Mouse (Mus musculus): Measurements from ENCODE around the gene Kdelc2.
A peak's percentile ranks its signal among the peaks of the same experiment; 100 is the strongest.

Kdelc2 gene

DNA sequence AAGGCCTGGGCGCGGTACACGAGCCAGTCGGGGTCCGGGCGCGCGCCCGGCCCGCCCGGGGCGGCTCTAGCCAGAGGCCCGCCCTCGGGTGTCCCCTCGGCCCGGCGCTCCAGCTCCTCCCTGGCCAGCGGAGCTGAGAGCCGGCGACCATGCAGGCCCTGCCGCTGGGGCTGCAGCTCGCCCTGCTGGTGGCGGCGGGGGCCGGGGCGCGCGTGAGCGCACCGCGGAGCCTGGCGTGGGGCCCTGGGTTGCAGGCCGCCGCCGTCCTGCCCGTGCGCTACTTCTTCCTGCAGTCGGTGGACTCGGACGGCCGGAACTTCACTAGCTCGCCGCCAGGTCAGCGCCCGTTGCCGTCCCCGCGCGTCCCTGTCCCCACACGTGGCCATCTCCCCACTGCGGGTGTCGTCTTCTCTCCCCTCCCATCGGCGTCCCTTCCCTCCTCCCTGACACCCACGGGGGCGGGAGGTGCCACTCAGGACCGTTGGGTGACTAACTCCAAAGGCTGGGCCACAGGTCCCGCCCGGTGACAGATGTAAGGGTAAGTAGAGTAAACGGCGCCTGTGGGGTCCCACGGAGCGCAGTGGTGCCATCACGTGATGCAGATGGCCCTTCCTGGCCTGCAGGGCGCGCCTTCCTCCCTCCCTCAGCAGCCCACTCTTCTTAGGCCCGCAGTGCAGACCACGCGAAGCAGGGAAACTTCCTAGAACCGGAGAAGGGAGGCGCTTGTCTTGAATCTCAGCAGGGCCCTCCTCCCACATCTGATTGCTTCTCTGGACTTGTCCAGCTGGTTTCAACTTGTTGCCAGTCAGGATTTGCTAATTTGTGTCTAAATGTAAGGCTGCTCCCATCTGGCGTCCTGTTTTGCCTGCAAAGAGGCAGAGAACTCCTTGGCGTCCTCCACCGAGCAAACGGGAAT is at the start of gene Kdelc2:
Gene Kdelc2, plus strand, starts transcription at position 75 of the 916 bp plus-strand sequence.
- DNase-seq = peak; percentile 79

DNA sequence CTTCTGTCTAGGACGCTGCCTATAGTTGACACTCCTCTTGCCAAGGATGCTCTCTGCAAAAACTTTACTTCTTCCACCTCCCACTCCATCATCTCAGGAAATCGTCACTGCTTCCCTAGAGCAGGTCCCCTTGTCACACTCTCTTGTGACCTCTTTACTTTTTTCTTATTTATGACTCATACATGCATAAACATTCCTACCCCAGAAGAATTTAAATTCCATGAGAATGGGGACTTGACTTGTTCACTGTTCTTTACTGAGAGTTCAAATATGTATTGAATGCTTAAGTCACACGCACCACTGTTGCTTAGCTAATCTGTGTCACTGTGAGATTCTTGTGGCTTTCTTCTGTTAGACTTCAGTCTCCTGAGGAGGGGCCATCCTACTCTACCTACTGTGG is 48.7 kb upstream of the Kdelc2 start:
- no peak for DNase-seq

DNA sequence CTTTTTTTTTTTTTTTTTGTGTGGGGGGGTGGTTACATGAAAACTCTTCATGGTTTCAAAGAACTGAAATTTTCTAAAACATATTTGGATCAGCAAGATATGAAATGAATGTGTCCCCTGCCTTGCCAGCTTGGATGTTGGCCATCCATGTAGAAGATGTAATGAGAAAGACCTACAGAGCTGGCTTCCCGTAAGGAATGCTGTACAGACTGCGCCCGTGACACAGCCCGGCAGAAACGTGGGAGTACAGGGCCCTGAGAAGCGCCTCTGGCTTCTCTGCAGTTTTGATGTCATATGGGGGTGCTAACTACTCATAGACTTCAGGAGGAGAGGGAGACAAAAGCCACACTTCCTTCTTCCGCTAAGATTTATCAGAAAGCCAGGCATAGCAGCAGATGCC is 44.2 kb upstream of the Kdelc2 start:
- peak; percentile 55 for DNase-seq

DNA sequence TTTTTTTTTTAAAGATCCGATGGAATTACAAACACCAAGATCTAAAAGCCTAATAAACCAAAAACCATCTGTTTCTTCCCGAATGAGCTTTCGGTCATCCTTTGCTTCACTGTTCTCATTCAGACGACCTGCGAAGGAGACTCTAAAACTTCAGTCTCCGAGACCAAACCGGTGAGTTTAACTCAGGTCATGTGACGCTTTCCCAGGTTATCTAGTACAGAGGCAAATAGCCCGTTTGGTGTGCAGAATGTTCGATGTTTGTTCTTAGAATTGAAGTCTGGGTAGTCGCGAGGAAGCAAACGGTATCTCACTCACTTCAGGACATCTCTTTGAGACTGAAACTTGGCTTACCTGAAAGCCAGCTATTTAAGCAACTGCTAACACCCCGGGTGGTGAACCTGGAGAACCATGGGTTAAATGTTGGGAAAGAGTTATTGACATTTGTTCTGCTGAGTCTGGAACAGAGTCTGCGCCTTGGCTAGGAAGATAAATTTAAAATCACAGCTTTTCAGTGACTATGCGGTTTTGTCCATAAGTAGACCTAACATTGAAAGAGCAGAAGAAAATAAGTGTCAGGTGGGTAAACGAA is 43.4 kb upstream of the Kdelc2 start:
- no peak for DNase-seq

DNA sequence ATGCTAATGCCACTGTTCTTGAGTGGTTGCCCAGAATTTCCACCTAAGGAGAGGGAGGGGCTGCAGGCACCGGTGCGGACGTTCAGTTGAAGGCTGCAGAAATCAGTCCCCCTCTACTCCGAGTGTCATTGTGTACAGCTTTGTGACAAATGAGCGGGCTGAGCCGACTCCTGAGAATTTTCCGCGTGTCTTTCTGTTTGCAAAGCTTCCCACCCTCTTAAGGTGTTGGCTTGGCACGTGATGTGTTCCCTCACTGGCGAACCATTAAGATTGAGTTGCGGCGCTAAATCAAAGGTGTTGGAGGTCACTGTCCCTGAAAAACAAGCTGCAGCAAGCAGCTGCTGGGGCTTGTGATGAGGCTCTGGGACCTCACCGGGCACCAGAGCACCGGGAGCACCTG is 42.9 kb upstream of the Kdelc2 start:
- DNase-seq = peak; percentile 79

DNA sequence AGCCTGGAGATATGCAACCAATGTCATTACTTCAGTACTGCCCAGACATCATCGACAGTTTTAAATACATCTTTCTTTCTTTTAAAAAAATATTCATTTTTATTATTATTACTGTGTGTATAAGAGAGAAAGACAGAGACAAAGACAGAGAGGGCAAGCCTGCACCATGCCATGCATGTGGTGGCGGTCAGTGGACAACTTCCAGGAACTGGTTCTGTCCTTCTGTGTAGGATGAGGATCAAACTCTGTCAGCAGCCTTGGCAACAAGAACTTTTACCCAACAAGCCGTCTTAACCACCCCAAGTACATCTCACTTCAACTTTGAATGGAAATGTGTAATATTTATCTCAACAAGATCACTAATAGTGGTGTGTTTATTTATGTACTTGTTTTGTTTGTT is 41.8 kb upstream of the Kdelc2 start:
- DNase-seq = peak; percentile 66

DNA sequence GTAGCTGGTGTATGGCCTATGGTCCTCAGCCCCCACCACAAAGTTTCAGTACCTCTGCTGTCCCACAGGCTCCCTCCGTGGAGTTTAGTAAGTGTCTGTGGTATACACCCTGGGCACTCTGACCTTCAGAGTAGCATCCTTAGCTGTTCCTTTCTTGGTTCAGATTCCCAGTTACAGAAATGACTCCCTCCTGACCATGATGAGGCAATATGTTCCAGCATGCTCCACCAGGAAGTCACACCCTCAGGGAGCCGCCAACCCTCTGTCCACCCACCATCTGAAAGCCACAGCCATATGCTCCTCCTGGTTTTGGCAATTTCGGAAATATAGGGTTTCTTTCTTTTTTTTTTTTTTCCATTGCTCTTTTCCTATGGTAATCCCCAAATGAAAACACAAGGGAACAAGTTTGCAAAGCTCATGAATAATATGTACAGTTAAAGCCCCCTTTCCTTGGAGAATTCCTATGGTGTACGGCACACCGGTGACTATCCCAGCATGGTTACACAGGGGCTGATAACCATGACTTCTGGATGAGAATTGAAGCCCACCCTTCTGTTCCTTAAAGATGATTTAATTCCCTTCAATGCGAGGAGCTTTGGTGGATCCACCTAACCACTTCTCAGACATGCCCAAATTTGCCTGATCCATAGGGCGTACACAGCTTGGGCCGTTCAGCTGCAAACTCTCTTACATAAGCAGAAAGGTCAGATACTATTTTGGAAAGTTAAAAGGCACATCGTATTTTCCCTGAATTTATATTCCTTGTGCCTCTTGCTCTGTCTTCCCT is 39.0 kb upstream of the Kdelc2 start:
- DNase-seq = peak; percentile 93

DNA sequence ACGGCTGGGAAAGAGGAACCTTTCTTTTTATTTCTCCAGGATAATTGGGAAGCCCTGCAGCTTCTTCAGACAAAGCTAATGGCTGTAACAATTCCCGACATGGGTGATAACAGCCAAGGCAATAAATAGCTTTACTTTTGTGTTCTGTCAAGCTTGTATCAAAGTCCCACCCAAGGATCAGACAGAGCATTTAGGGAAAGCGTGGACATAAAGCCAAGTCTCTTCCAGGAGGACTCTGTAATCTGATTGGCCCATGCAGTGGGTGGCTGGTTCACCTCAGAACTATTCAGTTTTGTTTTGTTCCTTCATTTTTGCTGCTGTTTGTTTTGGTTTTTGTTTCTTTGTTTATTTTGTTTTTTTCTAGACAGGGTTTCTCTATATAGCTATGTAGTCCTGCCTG is 38.1 kb upstream of the Kdelc2 start:
- no peak for DNase-seq

DNA sequence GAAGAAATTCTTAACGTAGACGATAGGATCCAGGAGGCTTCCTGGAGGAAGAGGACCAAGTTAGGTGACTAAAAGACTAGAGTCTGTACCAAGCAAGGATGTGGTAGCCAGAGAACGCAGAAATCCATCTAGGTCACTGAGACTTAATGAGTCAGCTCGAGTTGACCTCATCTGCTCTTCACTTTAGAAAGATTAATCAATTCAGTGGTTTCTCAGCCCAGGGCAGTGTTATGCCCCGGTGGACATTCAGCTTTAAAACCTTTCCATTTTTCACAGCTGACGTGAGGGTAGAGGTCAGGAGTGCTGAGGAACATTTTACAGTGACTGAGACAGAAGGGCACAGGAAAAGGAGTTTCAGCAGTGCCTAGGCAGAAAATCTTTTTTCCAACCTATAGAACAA is 37.4 kb upstream of the Kdelc2 start:
- DNase-seq = no peak

DNA sequence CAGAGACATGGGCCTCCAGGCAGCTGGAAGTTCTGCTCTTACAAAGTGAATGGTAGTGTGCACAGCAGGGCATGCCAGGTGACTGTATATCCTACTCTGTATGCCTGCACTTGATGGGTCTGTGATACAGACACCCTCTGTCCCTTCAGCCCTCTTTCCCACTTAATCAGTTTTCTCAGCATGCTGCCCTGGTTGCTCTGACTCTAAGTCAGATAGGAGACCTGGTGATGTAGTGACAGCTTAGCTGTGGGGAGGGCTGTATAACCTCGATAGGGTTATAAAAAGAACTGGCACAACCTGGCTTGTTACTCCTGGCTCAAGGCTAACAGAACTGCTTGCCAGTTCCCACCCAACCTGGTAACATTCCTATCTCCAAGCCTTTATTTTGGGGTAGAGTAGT is 34.6 kb upstream of the Kdelc2 start:
- DNase-seq = peak; percentile 83

DNA sequence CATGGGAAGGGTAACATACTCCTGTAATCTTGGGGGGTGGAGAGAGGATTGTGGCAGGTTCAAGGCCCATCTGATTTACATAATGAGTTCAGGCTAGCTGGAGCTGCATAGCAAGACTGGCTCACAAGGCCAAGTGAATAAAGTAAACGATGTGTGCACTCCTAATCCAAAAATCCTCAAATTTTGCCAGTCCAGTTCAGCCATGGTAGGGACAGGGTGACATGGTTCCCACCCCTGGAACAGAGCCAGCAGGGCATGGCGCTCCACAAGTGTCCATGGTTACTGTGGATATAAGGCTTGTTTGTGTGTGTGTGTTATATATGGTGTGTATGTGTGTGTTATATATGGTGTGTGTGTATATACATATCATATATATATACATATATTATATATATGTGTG is 33.5 kb upstream of the Kdelc2 start:
- DNase-seq = peak; percentile 53

DNA sequence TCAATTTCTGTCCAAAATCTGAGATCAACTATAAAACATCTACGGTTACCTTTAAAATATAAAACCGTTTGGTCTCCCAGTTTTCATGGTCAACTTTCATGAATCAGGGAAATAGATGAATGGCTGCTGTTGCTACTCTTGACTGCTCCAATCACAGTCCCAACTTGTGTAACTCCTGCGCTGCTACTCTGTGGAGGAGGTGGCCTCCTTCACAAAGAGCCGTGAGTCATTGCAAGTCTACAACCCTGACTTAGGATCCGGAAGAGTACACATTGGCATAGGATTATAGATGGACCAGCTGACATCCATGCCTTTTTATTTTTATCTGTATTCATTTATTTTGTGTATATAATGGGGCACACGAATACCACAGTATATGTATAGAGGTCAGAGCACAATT is 31.9 kb upstream of the Kdelc2 start:
- no peak for DNase-seq

DNA sequence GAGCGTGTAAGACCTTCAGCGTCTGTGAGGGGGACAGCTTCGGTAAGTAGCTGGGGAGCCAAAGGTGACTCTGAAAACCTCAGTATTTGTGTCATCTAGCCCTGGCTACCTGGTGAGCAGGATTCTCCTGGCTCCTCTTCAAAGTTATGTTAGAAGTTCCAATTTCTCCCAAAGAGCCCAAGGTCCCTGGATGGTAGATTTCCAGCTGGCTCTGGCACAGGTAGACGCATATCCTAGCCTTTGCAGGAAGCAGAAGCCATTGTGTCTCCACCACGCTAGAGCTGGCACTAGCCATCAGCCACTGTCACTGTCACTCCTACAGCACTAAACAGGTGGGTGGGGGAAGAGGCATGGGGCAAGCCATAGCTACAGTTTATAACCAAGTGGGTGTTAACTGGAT is 30.7 kb upstream of the Kdelc2 start:
- DNase-seq = peak; percentile 69

DNA sequence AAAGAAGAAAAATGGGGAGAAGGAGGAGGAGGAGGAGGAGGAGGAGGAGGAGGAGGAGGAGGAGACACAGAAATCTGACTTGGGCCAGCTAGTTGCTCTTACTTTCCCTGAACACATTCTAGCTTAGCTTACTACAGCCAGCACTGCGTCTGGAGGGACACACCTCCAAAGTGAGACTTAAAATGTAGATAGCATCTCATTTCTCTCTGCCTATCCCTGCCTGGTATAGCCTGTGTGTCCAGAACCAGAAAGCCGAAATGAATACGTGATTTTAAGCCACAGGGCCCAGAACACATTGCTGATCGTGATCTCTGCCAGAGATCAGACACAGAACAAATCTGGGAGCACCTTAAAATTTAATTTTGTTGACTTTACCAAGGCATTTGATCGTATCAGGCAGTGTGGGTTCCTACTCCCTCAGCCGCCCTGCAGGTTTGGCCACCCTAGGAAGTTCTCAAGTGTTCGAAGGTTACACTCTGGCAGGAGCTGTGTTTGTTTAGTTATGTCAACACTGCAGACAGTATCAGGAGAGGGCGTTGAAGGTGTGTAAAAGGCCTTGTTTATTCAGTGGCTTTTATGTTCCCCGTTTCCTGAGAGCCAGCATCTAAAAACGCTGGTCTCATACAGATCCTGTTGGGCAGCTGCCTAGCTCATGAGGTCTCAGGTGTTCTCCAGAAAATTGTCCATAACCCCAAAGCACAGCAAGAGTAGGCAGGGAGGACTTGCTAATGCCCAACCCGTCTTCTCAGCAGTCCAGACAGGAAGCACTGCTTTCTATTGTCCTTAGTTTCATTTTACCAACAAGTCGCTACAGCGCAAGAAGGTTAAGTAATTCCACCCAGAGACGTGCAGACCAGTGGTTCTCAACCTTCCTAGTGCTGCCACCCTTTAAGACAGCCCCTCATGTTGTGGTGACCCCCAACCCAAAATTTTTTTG is 27.3 kb upstream of the Kdelc2 start:
- DNase-seq = no peak

DNA sequence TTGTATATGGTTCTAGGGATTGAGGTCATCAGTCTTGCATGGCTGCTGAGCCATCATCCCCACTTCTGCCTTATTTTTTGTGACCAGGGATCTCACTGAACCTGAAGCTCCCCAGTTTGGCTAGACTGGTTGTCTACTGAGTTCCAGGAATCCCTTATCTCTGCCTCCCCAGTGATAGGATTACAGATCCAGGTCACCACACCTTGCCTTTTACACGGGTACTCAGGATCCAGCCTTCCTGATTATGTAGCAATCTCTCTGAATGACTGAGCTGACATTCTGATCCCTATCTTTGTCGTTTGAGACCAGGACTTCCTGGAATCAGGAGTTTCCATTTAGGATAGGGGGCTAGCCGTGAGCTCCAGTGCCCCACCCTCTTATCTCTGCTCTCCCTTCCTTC is 12.5 kb upstream of the Kdelc2 start:
- no peak for DNase-seq

DNA sequence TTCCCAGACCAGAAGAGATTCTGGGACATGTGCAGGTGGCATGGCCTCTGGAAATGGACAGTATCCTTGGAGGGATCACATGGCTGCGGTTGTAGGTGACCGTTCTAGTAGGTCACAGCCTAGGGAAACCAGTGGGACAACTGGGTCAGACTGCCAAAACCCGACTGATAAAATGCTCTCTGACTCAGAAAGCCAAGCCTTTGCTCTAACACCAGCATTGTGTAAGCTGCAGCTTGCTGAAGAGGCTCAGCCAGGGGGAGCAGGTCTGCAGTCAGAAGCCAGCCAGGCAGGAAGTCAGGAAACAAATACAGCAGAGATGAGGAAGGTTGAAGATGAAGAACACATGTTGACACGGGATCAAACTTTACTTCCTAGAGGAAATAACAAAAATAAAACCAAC is 7.9 kb upstream of the Kdelc2 start:
- DNase-seq = no peak

DNA sequence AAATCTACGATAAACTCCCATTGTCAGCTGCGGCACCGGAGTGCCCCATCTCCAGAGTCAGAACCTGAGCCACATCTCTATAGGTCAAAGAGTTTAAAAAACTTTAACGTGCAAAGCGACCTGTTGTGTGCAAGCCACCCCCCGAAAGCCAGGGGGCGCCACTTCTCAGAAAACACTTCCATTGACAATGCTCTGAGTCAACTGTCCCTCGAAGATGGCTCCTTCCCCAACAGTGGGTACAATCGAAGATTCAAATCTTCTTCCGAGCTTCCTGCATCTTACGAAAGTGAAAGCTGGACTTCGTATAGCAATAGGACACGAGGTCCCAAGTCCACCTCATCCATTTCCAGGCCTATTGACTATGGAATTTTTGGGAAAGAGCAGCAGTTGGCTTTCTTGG is 7.0 kb upstream of the Kdelc2 start:
- DNase-seq = no peak

DNA sequence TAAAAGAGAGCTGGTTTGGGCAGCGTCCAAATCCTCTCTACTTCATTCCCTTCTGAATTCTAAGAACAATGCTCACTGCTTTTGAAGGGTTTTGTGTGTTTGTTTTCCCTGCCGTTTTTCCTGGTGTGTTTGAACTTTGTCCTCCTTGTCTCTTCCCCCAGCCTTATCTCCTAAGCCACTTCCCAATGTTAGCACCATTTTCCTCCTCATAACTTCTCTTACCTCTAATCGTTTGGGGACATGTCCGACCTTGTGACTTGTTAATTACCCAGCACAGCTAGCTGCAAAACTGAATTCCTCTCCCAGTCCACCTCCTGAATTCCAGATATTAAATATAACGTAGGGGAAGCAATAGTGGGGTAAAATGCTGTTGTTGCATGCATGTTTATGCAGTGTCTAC is 6.2 kb upstream of the Kdelc2 start:
- DNase-seq = no peak

DNA sequence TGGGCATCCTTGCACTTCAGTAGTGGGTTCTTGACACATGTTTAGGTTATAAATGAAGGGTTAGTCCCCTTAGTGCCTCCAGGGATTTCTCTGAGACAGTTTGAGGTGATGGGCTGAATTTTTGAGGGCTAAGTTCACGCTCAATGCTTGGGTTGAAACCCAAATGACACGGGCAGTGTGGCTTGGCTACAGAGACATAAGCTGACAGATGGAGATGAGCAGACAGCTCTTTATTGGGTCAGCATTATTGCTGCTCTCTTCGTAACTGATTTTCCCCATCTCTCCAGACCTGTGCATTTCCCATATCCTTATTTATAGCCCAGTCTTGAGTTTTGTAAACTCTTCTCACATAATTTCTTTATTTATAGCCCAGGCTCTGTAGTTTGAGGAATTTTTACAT is 5.7 kb upstream of the Kdelc2 start:
- DNase-seq = no peak

DNA sequence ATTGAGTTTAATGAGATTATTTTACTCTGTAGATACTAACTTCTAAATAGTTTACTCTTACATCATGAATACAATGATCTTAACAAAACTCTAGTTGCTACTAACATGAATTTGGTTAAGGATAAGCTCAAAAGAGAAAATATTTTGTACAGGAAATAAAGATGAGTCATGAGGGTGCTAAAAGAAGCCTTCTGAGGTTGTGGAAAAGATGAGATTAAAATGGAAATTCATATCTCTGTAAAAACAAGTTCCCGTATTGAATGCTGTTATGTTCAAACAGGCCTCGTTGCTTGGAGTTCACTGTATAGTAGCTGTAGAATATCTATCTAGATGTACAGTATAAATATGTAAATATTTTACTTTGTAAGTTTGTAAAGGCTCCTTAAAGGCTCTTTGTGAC is 3.2 kb upstream of the Kdelc2 start:
- no peak for DNase-seq

DNA sequence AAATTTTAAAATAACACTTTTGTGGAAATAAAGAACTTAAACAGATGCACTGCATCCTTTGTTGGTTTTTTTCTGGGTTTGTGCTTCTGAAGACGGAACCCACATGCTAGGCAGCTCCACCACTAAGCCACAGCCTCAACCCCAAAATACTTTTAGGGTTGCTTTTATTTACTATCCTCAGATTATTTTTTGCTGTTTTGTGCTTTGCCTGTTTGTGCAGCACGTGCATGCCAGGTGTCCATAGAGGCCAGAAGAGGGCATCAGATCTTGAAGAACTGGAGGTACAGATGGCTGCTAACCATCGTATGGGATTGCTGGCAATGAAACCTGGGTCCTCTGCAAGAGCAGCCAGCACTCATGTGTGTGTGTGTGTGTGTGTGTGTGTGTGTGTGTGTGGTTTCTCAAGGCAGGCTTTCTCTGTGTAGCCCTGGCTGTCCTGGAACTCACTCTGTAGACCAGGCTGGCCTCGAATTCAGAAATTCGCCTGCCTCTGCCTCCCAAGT is 2.7 kb upstream of the Kdelc2 start:
- peak; percentile 68 for DNase-seq

DNA sequence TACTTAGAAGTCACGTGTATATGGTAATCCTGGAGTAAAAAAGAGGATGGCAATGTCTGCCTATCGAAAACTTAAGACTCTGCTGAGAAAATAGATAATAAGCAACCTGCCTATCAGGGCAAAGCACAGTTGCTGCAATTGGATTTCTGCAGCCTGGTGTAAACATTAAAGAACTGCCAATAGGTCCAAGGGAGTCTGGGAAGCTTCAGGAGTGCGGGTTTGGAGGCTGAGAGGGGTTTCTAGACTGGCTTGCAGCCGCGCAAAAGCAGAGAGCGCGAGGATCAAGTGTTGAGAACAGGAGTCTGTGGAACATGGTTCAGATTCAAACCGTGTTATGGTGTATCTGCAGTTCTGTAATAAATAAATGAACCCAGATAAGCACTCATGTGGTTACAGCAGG is 1.0 kb downstream of the Kdelc2 start:
- DNase-seq = no peak

DNA sequence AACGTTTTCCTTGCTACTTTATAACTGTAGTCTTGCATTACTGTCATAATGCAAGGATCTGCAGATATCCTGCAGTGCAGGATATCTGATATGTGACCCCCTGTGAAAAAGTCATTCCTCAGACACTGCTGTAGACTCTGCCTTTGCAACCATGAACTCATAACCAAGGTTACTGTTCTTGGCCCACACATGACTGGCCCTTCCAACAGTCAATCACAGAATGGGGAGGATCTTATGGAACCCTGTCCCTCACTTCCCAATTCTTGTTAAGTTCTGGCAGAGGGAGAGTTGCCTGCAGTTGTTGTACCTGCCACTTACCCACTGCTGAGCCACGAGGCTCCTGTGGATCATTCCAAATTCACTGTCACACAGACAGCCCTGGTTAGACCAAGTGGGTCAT is 3.6 kb downstream of the Kdelc2 start:
- DNase-seq = no peak
